19 mouse cellular contexts compared by ENCODE assay signal in the genomic region with DNA sequence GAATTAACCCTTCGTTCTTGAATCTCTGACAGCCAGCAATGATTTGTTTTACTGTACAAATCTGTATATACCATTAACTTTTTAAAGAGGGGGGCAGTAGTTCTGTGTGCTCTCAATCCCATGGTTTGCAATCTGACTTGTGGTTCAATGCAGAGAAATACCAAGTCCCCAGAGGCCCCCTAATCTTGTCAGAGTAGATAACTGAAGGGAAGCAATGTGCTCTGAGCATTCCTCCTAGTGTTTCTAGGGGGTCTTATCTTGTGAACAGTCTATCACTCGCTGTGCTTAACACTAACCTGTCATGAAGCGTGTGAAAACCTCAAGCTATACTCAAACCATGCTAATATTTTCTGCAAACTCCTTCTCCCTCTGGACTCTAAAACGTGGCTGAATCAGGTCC. TPM values are rescaled to one million over a fixed set of nuclear protein-coding genes. Genes with fewer than 3 reads are reported as not detected.
A peak's percentile ranks its signal among the peaks of the same experiment; 100 is the strongest.
DNase-seq lines count a peak whose midpoint lies in the region; ATAC-seq and TF ChIP-seq lines count a peak whose summit lies in the region.
"Had no signal": no experiment of that assay in that cellular context is flagged by ENCODE, and none has a peak within 500 bp of the region (broad histone marks: within the 10 kb centered on the region; RNA-seq: fewer than 3 reads in every experiment).

No protein-coding gene starts in this region.

- H3K27me3 ChIP-seq in heart, embryonic 13.5 days (replicated peaks), result 0 out of 2 replicates have a peak, but pooled peaks cover 5% of the 10 kb centered on the region
- H3K27me3 ChIP-seq in heart, postnatal 0 days (ENCODE audit: control insufficient read depth, insufficient read depth, low read length), result no peaks in the 10 kb centered on the region
- H3K27me3 ChIP-seq: embryonic facial prominence, embryonic 15.5 days; hindbrain, embryonic 13.5 days had no signal

- DNase-seq in heart, postnatal 36 days, result no peak
- no peak for DNase-seq in heart, postnatal 0 days (ENCODE audit: low spot score)
- no peak for DNase-seq in heart, adult 18-20 months
- DNase-seq: adrenal gland, postnatal 10 days; cerebellum, adult 11 months; cerebellum, adult 8-10 months; cerebellum, postnatal 14 days; embryo, embryonic 11 days; gastrocnemius, postnatal 10 days; kidney, adult 11 months had no signal

- peaks cover 39% of the 10 kb centered on the region for H3K4me1 ChIP-seq in heart, embryonic 13.5 days
- H3K4me1 ChIP-seq in heart, postnatal 0 days (ENCODE audit: control insufficient read depth, insufficient read depth), result peaks cover 31% of the 10 kb centered on the region
- H3K4me1 ChIP-seq: embryonic facial prominence, embryonic 15.5 days; hindbrain, embryonic 13.5 days had no signal

- no peaks in the 10 kb centered on the region for H3K36me3 ChIP-seq in heart, embryonic 13.5 days
- no peaks in the 10 kb centered on the region for H3K36me3 ChIP-seq in heart, postnatal 0 days (replicated peaks; ENCODE audit: control insufficient read depth, insufficient read depth, low read length)
- H3K36me3 ChIP-seq: embryonic facial prominence, embryonic 15.5 days; forebrain, embryonic 10.5 days; hindbrain, embryonic 13.5 days had no signal

- TF ChIP-seq CTCF in heart, postnatal 0 days (IDR thresholded peaks at IDR 0.05; ENCODE audit: low read depth), result no peak

- peak overlapping the region; percentile 54 for H3K9ac ChIP-seq in heart, embryonic 13.5 days
- peak overlapping the region; percentile 41; the same call in 1 of the 2 replicates for H3K9ac ChIP-seq in heart, postnatal 0 days (replicated peaks; ENCODE audit: low read depth, low read length)
- H3K9ac ChIP-seq: embryonic facial prominence, embryonic 15.5 days; hindbrain, embryonic 13.5 days had no signal

- no peak for ATAC-seq in heart, embryonic 13.5 days (ENCODE audit: extremely low read depth, insufficient number of reproducible peaks, low FRiP score, low TSS enrichment)
- ATAC-seq in heart, postnatal 0 days (ENCODE audit: insufficient read depth, low read depth), result no peak
- peak; percentile 34; the same call in 1 of the 2 replicates for ATAC-seq in megakaryocyte progenitor cell, adult 5-6 weeks (replicated peaks; ENCODE audit: poor library complexity)
- no peak for ATAC-seq in granulocyte monocyte progenitor cell, adult 5-6 weeks (replicated peaks; ENCODE audit: poor library complexity, severe bottlenecking)
- ATAC-seq: forebrain, embryonic 14.5 days; hindbrain, postnatal 0 days had no signal

- H3K9me3 ChIP-seq in heart, embryonic 13.5 days, result no peaks in the 10 kb centered on the region
- no peaks in the 10 kb centered on the region for H3K9me3 ChIP-seq in heart, postnatal 0 days (replicated peaks; ENCODE audit: control insufficient read depth, low read length)
- H3K9me3 ChIP-seq: embryonic facial prominence, embryonic 15.5 days; forebrain, embryonic 10.5 days; hindbrain, embryonic 13.5 days had no signal

- TF ChIP-seq EP300 in heart, postnatal 0 days (IDR thresholded peaks at IDR 0.05; ENCODE audit: low read depth), result no peak

- H3K4me2 ChIP-seq in heart, embryonic 13.5 days, result peak overlapping the region; percentile 63
- H3K4me2 ChIP-seq in heart, postnatal 0 days (ENCODE audit: low read depth, low read length), result peak overlapping the region; percentile 33
- H3K4me2 ChIP-seq: embryonic facial prominence, embryonic 15.5 days; hindbrain, embryonic 13.5 days had no signal

- peak overlapping the region; percentile 77 for H3K27ac ChIP-seq in heart, embryonic 13.5 days (replicated peaks)
- no peak overlapping the region for H3K27ac ChIP-seq in heart, postnatal 0 days (ENCODE audit: low read depth)
- H3K27ac ChIP-seq: embryonic facial prominence, embryonic 15.5 days; forebrain, embryonic 10.5 days; hindbrain, embryonic 13.5 days; hindbrain, postnatal 0 days had no signal

- WGBS in heart, embryonic 13.5 days, result 11% methylated on average over 4 of the region's 4 CpGs
- 15% methylated on average over 4 of the region's 4 CpGs for WGBS in heart, postnatal 0 days

- intact Hi-C loops in heart, postnatal 36 days (cut with DNase I), result no loop called here

- H3K4me3 ChIP-seq in heart, embryonic 13.5 days, result peak overlapping the region; percentile 28
- H3K4me3 ChIP-seq in heart, postnatal 0 days (ENCODE audit: low read depth, low read length), result no peak overlapping the region
- H3K4me3 ChIP-seq: embryonic facial prominence, embryonic 15.5 days; erythroblast, embryonic 14.5 days; forebrain, embryonic 10.5 days; hindbrain, embryonic 13.5 days had no signal

RNA-seq across cellular contexts. Expression of gene Pdlim5, which starts 34.6 kb away (rescaled TPM):
- 169 and 191 TPM in 2 replicates for polyA plus RNA-seq in heart, embryonic 13.5 days (2015; fragmentation: Nextera tagmentation; extraction: Ambion mirVana)
- 100 to 1,000 TPM; 634 to 793 TPM for total RNA-seq in heart, postnatal 36 days (2021)
- 512 and 650 TPM in 2 replicates for total RNA-seq in heart, postnatal 0 days (2014; rRNA removed; ENCODE audit: low replicate concordance)
- 336 and 367 TPM in 2 replicates for polyA plus RNA-seq in heart, postnatal 0 days (2015; fragmentation: Nextera tagmentation; extraction: Ambion mirVana)
- total RNA-seq in heart, adult 18-20 months (2021), result 100 to 1,000 TPM; 614 to 711 TPM
- 16.3 and 20.2 TPM in 2 replicates for total RNA-seq in megakaryocyte progenitor cell, adult 5-6 weeks (2015)
- total RNA-seq in megakaryocyte progenitor cell, adult 5-6 weeks (2017), result 11.5 and 16.7 TPM in 2 replicates
- 17.5 and 25.7 TPM in 2 replicates for total RNA-seq in granulocyte monocyte progenitor cell, adult 5-6 weeks (2014; fragmentation: Nextera tagmentation)
- 16.7 and 17.6 TPM in 2 replicates for total RNA-seq in granulocyte monocyte progenitor cell, adult 5-6 weeks (2017)

Comparison
In these comparisons a context has a peak if more than half of its experiments do, and no peak if none do; other contexts are left out.
1. RNA of gene Pdlim5, which starts 34.6 kb away (total RNA-seq): 634 to 793 TPM in heart, postnatal 36 days, 614 to 711 TPM in heart, adult 18-20 months and 512 to 650 TPM in heart, postnatal 0 days; 11.5 to 20.2 TPM in megakaryocyte progenitor cell, adult 5-6 weeks and 16.7 to 25.7 TPM in granulocyte monocyte progenitor cell, adult 5-6 weeks; every median in the first group is over 10 times any median in the second.